Mouse (Mus musculus): ENCODE results near the gene Olfr641. TPM values are rescaled to one million over a fixed set of nuclear protein-coding genes. Genes with fewer than 3 reads are reported as not detected.

Gene Olfr641
- total and polyA plus RNA-seq, 2 experiments from 2014 or later: not detected

GRCm38 (mm10) chr7:104026978-104027377 lies 8.3 kb upstream of the Olfr641 start:
- no peak overlapping the region for H3K4me3 ChIP-seq (ENCODE audit: low read length)
- no peak for TF ChIP-seq CTCF (IDR thresholded peaks at IDR 0.05; ENCODE audit: low read depth)

GRCm38 (mm10) chr7:104050745-104051144 lies 15.5 kb downstream of the Olfr641 start:
- DNase-seq (ENCODE audit: low spot score) (no peak), ATAC-seq (no peak)
- Histone ChIP-seq H3K4me1 (ENCODE audit: insufficient read depth, low read length) (no peaks in the 10 kb centered on the region), H3K27ac (no peak overlapping the region), H3K9ac (replicated peaks; ENCODE audit: low read length) (no peak overlapping the region), H3K4me2 (ENCODE audit: low read depth, low read length) (no peak overlapping the region), H3K27me3 (ENCODE audit: insufficient read depth, low read length) (no peaks in the 10 kb centered on the region), H3K36me3 (ENCODE audit: insufficient read depth, low read length) (no peaks in the 10 kb centered on the region), H3K4me3 (ENCODE audit: low read length) (no peak overlapping the region), H3K9me3 (ENCODE audit: low read length) (no peaks in the 10 kb centered on the region)
- WGBS: 94% methylated on average over 4 of the region's 4 CpGs
- TF ChIP-seq CTCF (IDR thresholded peaks at IDR 0.05; ENCODE audit: low read depth): no peak

More at GRCm38 (mm10) chr7:104026978-104027377, 8.3 kb upstream of the Olfr641 start:
- no peak overlapping the region for H3K9ac ChIP-seq (replicated peaks; ENCODE audit: low read length)
- no peak overlapping the region for H3K27ac ChIP-seq
- no peak for DNase-seq (ENCODE audit: low spot score)
- no peak overlapping the region for H3K4me2 ChIP-seq (ENCODE audit: low read depth, low read length)
- no peak for ATAC-seq
- no peaks in the 10 kb centered on the region for H3K4me1 ChIP-seq (ENCODE audit: insufficient read depth, low read length)
- no peaks in the 10 kb centered on the region for H3K36me3 ChIP-seq (ENCODE audit: insufficient read depth, low read length)
- H3K9me3 ChIP-seq (ENCODE audit: low read length): no peaks in the 10 kb centered on the region
- no peaks in the 10 kb centered on the region for H3K27me3 ChIP-seq (ENCODE audit: insufficient read depth, low read length)
- 85% methylated on average over 3 of the region's 3 CpGs for WGBS

GRCm38 (mm10) chr7:104052566-104052965 lies 17.3 kb downstream of the Olfr641 start, which contains the start of gene Olfr642:
Gene Olfr642, minus strand, starts transcription at chr7:104052666.
- H3K36me3 ChIP-seq (ENCODE audit: insufficient read depth, low read length): no peaks in the 10 kb centered on the region
- no peak within 1 kb of the TSS for H3K4me2 ChIP-seq (ENCODE audit: low read depth, low read length)
- 67% methylated on average over 1 of the region's 1 CpGs for WGBS
- no peak for ATAC-seq
- no peak within 1 kb of the TSS for H3K27ac ChIP-seq
- H3K4me3 ChIP-seq (ENCODE audit: low read length): no peak within 1 kb of the TSS
- no peak for DNase-seq (ENCODE audit: low spot score)
- no peaks in the 10 kb centered on the region for H3K9me3 ChIP-seq (ENCODE audit: low read length)
- H3K27me3 ChIP-seq (ENCODE audit: insufficient read depth, low read length): no peaks in the 10 kb centered on the region
- TF ChIP-seq CTCF (IDR thresholded peaks at IDR 0.05; ENCODE audit: low read depth): no peak
- H3K9ac ChIP-seq (replicated peaks; ENCODE audit: low read length): no peak within 1 kb of the TSS
- H3K4me1 ChIP-seq (ENCODE audit: insufficient read depth, low read length): no peaks in the 10 kb centered on the region

GRCm38 (mm10) chr7:104059215-104059614 lies 24.0 kb downstream of the Olfr641 start:
- DNase-seq (ENCODE audit: low spot score) (no peak), ATAC-seq (no peak)
- Histone ChIP-seq H3K4me1 (ENCODE audit: insufficient read depth, low read length) (no peaks in the 10 kb centered on the region), H3K9ac (replicated peaks; ENCODE audit: low read length) (no peak overlapping the region), H3K4me2 (ENCODE audit: low read depth, low read length) (no peak overlapping the region), H3K9me3 (ENCODE audit: low read length) (no peaks in the 10 kb centered on the region), H3K27ac (no peak overlapping the region), H3K27me3 (ENCODE audit: insufficient read depth, low read length) (no peaks in the 10 kb centered on the region), H3K4me3 (ENCODE audit: low read length) (no peak overlapping the region), H3K36me3 (ENCODE audit: insufficient read depth, low read length) (no peaks in the 10 kb centered on the region)
- no peak for TF ChIP-seq CTCF (IDR thresholded peaks at IDR 0.05; ENCODE audit: low read depth)
- 92% methylated on average over 1 of the region's 1 CpGs for WGBS

GRCm38 (mm10) chr7:104061345-104061744 lies 26.1 kb downstream of the Olfr641 start, which contains the start of gene 4930516K23Rik:
Gene 4930516K23Rik, minus strand, starts transcription at chr7:104061445.
- ATAC-seq (no peak), DNase-seq (ENCODE audit: low spot score) (no peak)
- H3K9ac ChIP-seq (replicated peaks; ENCODE audit: low read length): no peak within 1 kb of the TSS
- 36% methylated on average over 2 of the region's 2 CpGs for WGBS
- no peak within 1 kb of the TSS for H3K4me2 ChIP-seq (ENCODE audit: low read depth, low read length)
- no peaks in the 10 kb centered on the region for H3K4me1 ChIP-seq (ENCODE audit: insufficient read depth, low read length)
- H3K9me3 ChIP-seq (ENCODE audit: low read length): no peaks in the 10 kb centered on the region
- H3K4me3 ChIP-seq (ENCODE audit: low read length): no peak within 1 kb of the TSS
- no peak within 1 kb of the TSS for H3K27ac ChIP-seq
- no peaks in the 10 kb centered on the region for H3K27me3 ChIP-seq (ENCODE audit: insufficient read depth, low read length)
- no peaks in the 10 kb centered on the region for H3K36me3 ChIP-seq (ENCODE audit: insufficient read depth, low read length)
- TF ChIP-seq CTCF (IDR thresholded peaks at IDR 0.05; ENCODE audit: low read depth): no peak

GRCm38 (mm10) chr7:104071769-104072168 lies 36.5 kb downstream of the Olfr641 start, which contains the start of gene Olfr644:
Gene Olfr644, minus strand, starts transcription at chr7:104071869.
- WGBS: 82% methylated on average over 2 of the region's 2 CpGs
- Histone ChIP-seq H3K36me3 (ENCODE audit: insufficient read depth, low read length) (no peaks in the 10 kb centered on the region), H3K4me3 (ENCODE audit: low read length) (no peak within 1 kb of the TSS), H3K4me1 (ENCODE audit: insufficient read depth, low read length) (no peaks in the 10 kb centered on the region), H3K9me3 (ENCODE audit: low read length) (no peaks in the 10 kb centered on the region), H3K27ac (no peak within 1 kb of the TSS), H3K9ac (replicated peaks; ENCODE audit: low read length) (no peak within 1 kb of the TSS), H3K4me2 (ENCODE audit: low read depth, low read length) (no peak within 1 kb of the TSS), H3K27me3 (ENCODE audit: insufficient read depth, low read length) (no peaks in the 10 kb centered on the region)
- TF ChIP-seq CTCF (IDR thresholded peaks at IDR 0.05; ENCODE audit: low read depth): no peak
- DNase-seq (ENCODE audit: low spot score) (no peak), ATAC-seq (no peak)

GRCm38 (mm10) chr7:104085365-104085764 lies 50.1 kb downstream of the Olfr641 start, which contains the start of gene Olfr645:
Gene Olfr645, minus strand, starts transcription at chr7:104085465.
- H3K4me1 ChIP-seq (ENCODE audit: insufficient read depth, low read length): no peaks in the 10 kb centered on the region
- ATAC-seq (no peak), DNase-seq (ENCODE audit: low spot score) (no peak)
- no peaks in the 10 kb centered on the region for H3K9me3 ChIP-seq (ENCODE audit: low read length)
- H3K36me3 ChIP-seq (ENCODE audit: insufficient read depth, low read length): no peaks in the 10 kb centered on the region
- H3K4me3 ChIP-seq (ENCODE audit: low read length): no peak within 1 kb of the TSS
- no peak within 1 kb of the TSS for H3K4me2 ChIP-seq (ENCODE audit: low read depth, low read length)
- no peaks in the 10 kb centered on the region for H3K27me3 ChIP-seq (ENCODE audit: insufficient read depth, low read length)
- no peak within 1 kb of the TSS for H3K27ac ChIP-seq
- 72% methylated on average over 1 of the region's 1 CpGs for WGBS
- no peak within 1 kb of the TSS for H3K9ac ChIP-seq (replicated peaks; ENCODE audit: low read length)
- TF ChIP-seq CTCF (IDR thresholded peaks at IDR 0.05; ENCODE audit: low read depth): no peak

Other genes starting within 250 kb of the Olfr641 start
- not detected in 2 replicates for gene Olfr67, start 243.6 kb upstream of the Olfr641 start, total RNA-seq (2014; rRNA removed)
- not detected in 2 replicates for gene Olfr67, start 243.6 kb upstream of the Olfr641 start, polyA plus RNA-seq (2015; fragmentation: Nextera tagmentation; extraction: Ambion mirVana)
- 146 and 311 TPM in 2 replicates for gene Hbb-bt, start 221.4 kb upstream of the Olfr641 start, total RNA-seq (2014; rRNA removed)
- gene Hbb-bt, start 221.4 kb upstream of the Olfr641 start, polyA plus RNA-seq (2015; fragmentation: Nextera tagmentation; extraction: Ambion mirVana): 213 and 218 TPM in 2 replicates
- gene Hbb-bs, start 207.3 kb upstream of the Olfr641 start, total RNA-seq (2014; rRNA removed): 1,334 and 1,616 TPM in 2 replicates
- gene Hbb-bs, start 207.3 kb upstream of the Olfr641 start, polyA plus RNA-seq (2015; fragmentation: Nextera tagmentation; extraction: Ambion mirVana): 849 and 1,064 TPM in 2 replicates
- not detected in 2 replicates for gene Hbb-bh2, start 194.9 kb upstream of the Olfr641 start, total RNA-seq (2014; rRNA removed)
- gene Hbb-bh2, start 194.9 kb upstream of the Olfr641 start, polyA plus RNA-seq (2015; fragmentation: Nextera tagmentation; extraction: Ambion mirVana): not detected in 2 replicates
- not detected in 2 replicates for gene Hbb-bh1, start 192.3 kb upstream of the Olfr641 start, total RNA-seq (2014; rRNA removed)
- gene Hbb-bh1, start 192.3 kb upstream of the Olfr641 start, polyA plus RNA-seq (2015; fragmentation: Nextera tagmentation; extraction: Ambion mirVana): not detected in 2 replicates
- gene Hbb-y, start 182.2 kb upstream of the Olfr641 start, total RNA-seq (2014; rRNA removed): not detected in 2 replicates
- 0.30 and 1.1 TPM in 2 replicates for gene Hbb-y, start 182.2 kb upstream of the Olfr641 start, polyA plus RNA-seq (2015; fragmentation: Nextera tagmentation; extraction: Ambion mirVana)
- gene Olfr66, start 149.2 kb upstream of the Olfr641 start, total RNA-seq (2014; rRNA removed): not detected in 2 replicates
- gene Olfr66, start 149.2 kb upstream of the Olfr641 start, polyA plus RNA-seq (2015; fragmentation: Nextera tagmentation; extraction: Ambion mirVana): not detected in 2 replicates
- not detected in 2 replicates for gene Olfr64, start 141.0 kb upstream of the Olfr641 start, total RNA-seq (2014; rRNA removed)
- not detected in 2 replicates for gene Olfr64, start 141.0 kb upstream of the Olfr641 start, polyA plus RNA-seq (2015; fragmentation: Nextera tagmentation; extraction: Ambion mirVana)
- not detected in 2 replicates for gene Olfr65, start 132.0 kb upstream of the Olfr641 start, total RNA-seq (2014; rRNA removed)
- gene Olfr65, start 132.0 kb upstream of the Olfr641 start, polyA plus RNA-seq (2015; fragmentation: Nextera tagmentation; extraction: Ambion mirVana): not detected in 2 replicates
- not detected in 2 replicates for gene Olfr631, start 106.6 kb upstream of the Olfr641 start, total RNA-seq (2014; rRNA removed)
- gene Olfr631, start 106.6 kb upstream of the Olfr641 start, polyA plus RNA-seq (2015; fragmentation: Nextera tagmentation; extraction: Ambion mirVana): not detected in 2 replicates
- gene Olfr632, start 101.1 kb upstream of the Olfr641 start, total RNA-seq (2014; rRNA removed): not detected in 2 replicates
- not detected in 2 replicates for gene Olfr632, start 101.1 kb upstream of the Olfr641 start, polyA plus RNA-seq (2015; fragmentation: Nextera tagmentation; extraction: Ambion mirVana)
- gene Olfr633, start 91.0 kb upstream of the Olfr641 start, total RNA-seq (2014; rRNA removed): not detected in 2 replicates
- gene Olfr633, start 91.0 kb upstream of the Olfr641 start, polyA plus RNA-seq (2015; fragmentation: Nextera tagmentation; extraction: Ambion mirVana): not detected in 2 replicates
- gene Olfr635, start 64.3 kb upstream of the Olfr641 start, total RNA-seq (2014; rRNA removed): not detected in 2 replicates
- not detected in 2 replicates for gene Olfr635, start 64.3 kb upstream of the Olfr641 start, polyA plus RNA-seq (2015; fragmentation: Nextera tagmentation; extraction: Ambion mirVana)
- gene Olfr638, start 36.7 kb upstream of the Olfr641 start, total RNA-seq (2014; rRNA removed): not detected in 2 replicates
- gene Olfr638, start 36.7 kb upstream of the Olfr641 start, polyA plus RNA-seq (2015; fragmentation: Nextera tagmentation; extraction: Ambion mirVana): not detected in 2 replicates
- not detected in 2 replicates for gene Olfr639, start 18.1 kb upstream of the Olfr641 start, total RNA-seq (2014; rRNA removed)
- gene Olfr639, start 18.1 kb upstream of the Olfr641 start, polyA plus RNA-seq (2015; fragmentation: Nextera tagmentation; extraction: Ambion mirVana): 0.03 TPM in 1 of 2 replicates, not detected in the other
- gene Olfr640, start 9.9 kb upstream of the Olfr641 start, total RNA-seq (2014; rRNA removed): not detected in 2 replicates
- not detected in 2 replicates for gene Olfr640, start 9.9 kb upstream of the Olfr641 start, polyA plus RNA-seq (2015; fragmentation: Nextera tagmentation; extraction: Ambion mirVana)
- gene Olfr642, start 17.2 kb downstream of the Olfr641 start, total RNA-seq (2014; rRNA removed): not detected in 2 replicates
- gene Olfr642, start 17.2 kb downstream of the Olfr641 start, polyA plus RNA-seq (2015; fragmentation: Nextera tagmentation; extraction: Ambion mirVana): not detected in 2 replicates
- not detected in 2 replicates for gene 4930516K23Rik, start 26.0 kb downstream of the Olfr641 start, total RNA-seq (2014; rRNA removed)
- not detected in 2 replicates for gene 4930516K23Rik, start 26.0 kb downstream of the Olfr641 start, polyA plus RNA-seq (2015; fragmentation: Nextera tagmentation; extraction: Ambion mirVana)
- gene Olfr644, start 36.4 kb downstream of the Olfr641 start, total RNA-seq (2014; rRNA removed): not detected in 2 replicates
- not detected in 2 replicates for gene Olfr644, start 36.4 kb downstream of the Olfr641 start, polyA plus RNA-seq (2015; fragmentation: Nextera tagmentation; extraction: Ambion mirVana)
- not detected in 2 replicates for gene Olfr645, start 50.0 kb downstream of the Olfr641 start, total RNA-seq (2014; rRNA removed)
- not detected in 2 replicates for gene Olfr645, start 50.0 kb downstream of the Olfr641 start, polyA plus RNA-seq (2015; fragmentation: Nextera tagmentation; extraction: Ambion mirVana)
- gene Olfr646, start 69.4 kb downstream of the Olfr641 start, total RNA-seq (2014; rRNA removed): not detected in 2 replicates
- gene Olfr646, start 69.4 kb downstream of the Olfr641 start, polyA plus RNA-seq (2015; fragmentation: Nextera tagmentation; extraction: Ambion mirVana): not detected in 2 replicates
- gene Ubqln5, start 94.4 kb downstream of the Olfr641 start, total RNA-seq (2014; rRNA removed): not detected in 2 replicates
- not detected in 2 replicates for gene Ubqln5, start 94.4 kb downstream of the Olfr641 start, polyA plus RNA-seq (2015; fragmentation: Nextera tagmentation; extraction: Ambion mirVana)
- not detected in 2 replicates for gene Olfr643, start 102.0 kb downstream of the Olfr641 start, total RNA-seq (2014; rRNA removed)
- not detected in 2 replicates for gene Olfr643, start 102.0 kb downstream of the Olfr641 start, polyA plus RNA-seq (2015; fragmentation: Nextera tagmentation; extraction: Ambion mirVana)
- not detected in 2 replicates for gene Ubqln3, start 107.8 kb downstream of the Olfr641 start, total RNA-seq (2014; rRNA removed)
- gene Ubqln3, start 107.8 kb downstream of the Olfr641 start, polyA plus RNA-seq (2015; fragmentation: Nextera tagmentation; extraction: Ambion mirVana): not detected in 2 replicates
- not detected in 2 replicates for gene Ubqlnl, start 115.1 kb downstream of the Olfr641 start, total RNA-seq (2014; rRNA removed)
- gene Ubqlnl, start 115.1 kb downstream of the Olfr641 start, polyA plus RNA-seq (2015; fragmentation: Nextera tagmentation; extraction: Ambion mirVana): not detected in 2 replicates
- not detected in 2 replicates for gene Olfm5, start 129.4 kb downstream of the Olfr641 start, total RNA-seq (2014; rRNA removed)
- not detected in 2 replicates for gene Olfm5, start 129.4 kb downstream of the Olfr641 start, polyA plus RNA-seq (2015; fragmentation: Nextera tagmentation; extraction: Ambion mirVana)
- not detected in 2 replicates for gene Olfr648, start 147.9 kb downstream of the Olfr641 start, total RNA-seq (2014; rRNA removed)
- 0.37 and 0.40 TPM in 2 replicates for gene Olfr648, start 147.9 kb downstream of the Olfr641 start, polyA plus RNA-seq (2015; fragmentation: Nextera tagmentation; extraction: Ambion mirVana)
- gene Olfr649, start 160.5 kb downstream of the Olfr641 start, total RNA-seq (2014; rRNA removed): not detected in 2 replicates
- not detected in 2 replicates for gene Olfr649, start 160.5 kb downstream of the Olfr641 start, polyA plus RNA-seq (2015; fragmentation: Nextera tagmentation; extraction: Ambion mirVana)
- gene Trim6, start 183.3 kb downstream of the Olfr641 start, total RNA-seq (2014; rRNA removed): 0.29 and 0.37 TPM in 2 replicates
- gene Trim6, start 183.3 kb downstream of the Olfr641 start, polyA plus RNA-seq (2015; fragmentation: Nextera tagmentation; extraction: Ambion mirVana): 0.68 and 0.91 TPM in 2 replicates
- 1.3 and 1.9 TPM in 2 replicates for gene Trim34a, start 209.0 kb downstream of the Olfr641 start, total RNA-seq (2014; rRNA removed)
- gene Trim34a, start 209.0 kb downstream of the Olfr641 start, polyA plus RNA-seq (2015; fragmentation: Nextera tagmentation; extraction: Ambion mirVana): 1.1 and 1.6 TPM in 2 replicates

All from hindbrain, postnatal 0 days (tissue).